Mouse (Mus musculus) layer of hippocampus, adult 9-11 months (tissue): ENCODE data around the gene Mmab.

Source experiments
- DNase-seq: peaks from one replicate; pipeline ENCODE4 v3.0.0; 2022

Gene Mmab

GRCm38 (mm10) chr5:114443566-114444367 is at the start of gene Mmab, which contains the start of gene Mvk:
Gene Mmab, minus strand, starts transcription at chr5:114444060.
Gene Mvk, plus strand, starts transcription at chr5:114444269.
- peak; percentile 99 for DNase-seq

- no peak for DNase-seq
These were observed 46.4 kb upstream of the Mmab start for GRCm38 (mm10) chr5:114490241-114490640.

GRCm38 (mm10) chr5:114489570-114489969 is 45.7 kb upstream of the Mmab start:
- peak; percentile 84 for DNase-seq

GRCm38 (mm10) chr5:114485685-114486084 is 41.8 kb upstream of the Mmab start:
- no peak for DNase-seq

GRCm38 (mm10) chr5:114482587-114483011 is 38.7 kb upstream of the Mmab start:
- no peak for DNase-seq

- no peak for DNase-seq
These were observed 34.4 kb upstream of the Mmab start for GRCm38 (mm10) chr5:114478267-114478666.

GRCm38 (mm10) chr5:114474741-114475491 is 31.1 kb upstream of the Mmab start:
- DNase-seq = peak; percentile 39

- DNase-seq = no peak
These were observed 26.5 kb upstream of the Mmab start for GRCm38 (mm10) chr5:114470359-114470758.

GRCm38 (mm10) chr5:114468007-114468406 is 24.1 kb upstream of the Mmab start:
- no peak for DNase-seq

GRCm38 (mm10) chr5:114467430-114467829 is 23.6 kb upstream of the Mmab start:
- DNase-seq = peak; percentile 81

GRCm38 (mm10) chr5:114467019-114467418 is 23.2 kb upstream of the Mmab start:
- DNase-seq = no peak

- no peak for DNase-seq
These were observed 21.8 kb upstream of the Mmab start for GRCm38 (mm10) chr5:114465641-114466040.

GRCm38 (mm10) chr5:114464561-114464960 is 20.7 kb upstream of the Mmab start:
- DNase-seq = no peak

- no peak for DNase-seq
These were observed 18.5 kb upstream of the Mmab start for GRCm38 (mm10) chr5:114462067-114463040.

GRCm38 (mm10) chr5:114461238-114461637 is 17.4 kb upstream of the Mmab start:
- DNase-seq = peak; percentile 63

- no peak for DNase-seq
These were observed 13.2 kb upstream of the Mmab start for GRCm38 (mm10) chr5:114456995-114457605.

- no peak for DNase-seq
These were observed 12.4 kb upstream of the Mmab start for GRCm38 (mm10) chr5:114456287-114456686.

- DNase-seq = no peak
These were observed 5.2 kb upstream of the Mmab start for GRCm38 (mm10) chr5:114449011-114449410.

GRCm38 (mm10) chr5:114444368-114444692 is 470 bp upstream of the Mmab start:
- no peak for DNase-seq

- no peak for DNase-seq
These were observed 8.3 kb downstream of the Mmab start for GRCm38 (mm10) chr5:114435588-114435987.

- DNase-seq = no peak
These were observed 9.5 kb downstream of the Mmab start for GRCm38 (mm10) chr5:114434359-114434758.

- no peak for DNase-seq
These were observed 14.1 kb downstream of the Mmab start for GRCm38 (mm10) chr5:114429781-114430180.
